Mouse (Mus musculus) liver, adult 2 months (tissue): ENCODE results near the gene Clec4f.

ENCODE experiments used
- CTCF ChIP-seq: fragments of 200-500 bp; IDR thresholded peaks from 2 replicates; pipeline ENCODE4 v1.5.1; 2011; ENCODE audit warnings: low read depth, low read length, control low read depth
- POLR2A ChIP-seq: fragments of 200-500 bp; IDR thresholded peaks from 2 replicates; pipeline ENCODE4 v1.6.1; 2011; ENCODE audit warnings: low read length, control low read depth; ENCODE audit not compliant: insufficient read depth; ENCODE audit errors: extremely low read depth

GRCm38 (mm10) chr6:83595035-83595434 is 61.0 kb downstream of the Clec4f start:
- no peak for TF ChIP-seq CTCF
- TF ChIP-seq POLR2A, result no peak
